Mouse (Mus musculus): ENCODE results near the gene Ahdc1.

Gene Ahdc1

GRCm38 (mm10) chr4:133011028-133011820 lies at the start of gene Ahdc1:
Gene Ahdc1 (plus strand): TSS chr4:133011260.
- DNase-seq (ENCODE audit: low read depth, low spot score) = peak; percentile 94

GRCm38 (mm10) chr4:132961866-132962265 lies 49.2 kb upstream of the Ahdc1 start:
- no peak for DNase-seq (ENCODE audit: low read depth, low spot score)

- DNase-seq (ENCODE audit: low read depth, low spot score) = no peak
Measured at GRCm38 (mm10) chr4:132962628-132963027, 48.4 kb upstream of the Ahdc1 start.

GRCm38 (mm10) chr4:132963436-132963835 lies 47.6 kb upstream of the Ahdc1 start:
- no peak for DNase-seq (ENCODE audit: low read depth, low spot score)

- no peak for DNase-seq (ENCODE audit: low read depth, low spot score)
Measured at GRCm38 (mm10) chr4:132964064-132964463, 47.0 kb upstream of the Ahdc1 start.

GRCm38 (mm10) chr4:132964473-132964872 lies 46.6 kb upstream of the Ahdc1 start:
- no peak for DNase-seq (ENCODE audit: low read depth, low spot score)

- no peak for DNase-seq (ENCODE audit: low read depth, low spot score)
Measured at GRCm38 (mm10) chr4:132968105-132968938, 42.7 kb upstream of the Ahdc1 start.

- no peak for DNase-seq (ENCODE audit: low read depth, low spot score)
Measured at GRCm38 (mm10) chr4:132971601-132972000, 39.5 kb upstream of the Ahdc1 start.

GRCm38 (mm10) chr4:132972101-132972500 lies 39.0 kb upstream of the Ahdc1 start:
- DNase-seq (ENCODE audit: low read depth, low spot score) = peak; percentile 73

- no peak for DNase-seq (ENCODE audit: low read depth, low spot score)
Measured at GRCm38 (mm10) chr4:132972556-132972955, 38.5 kb upstream of the Ahdc1 start.

GRCm38 (mm10) chr4:132973186-132973585 lies 37.9 kb upstream of the Ahdc1 start:
- DNase-seq (ENCODE audit: low read depth, low spot score) = peak; percentile 34

- peak; percentile 24 for DNase-seq (ENCODE audit: low read depth, low spot score)
Measured at GRCm38 (mm10) chr4:132973814-132974398, 37.2 kb upstream of the Ahdc1 start, which contains the start of gene Fgr. Gene Fgr (plus strand): TSS chr4:132974095.

- no peak for DNase-seq (ENCODE audit: low read depth, low spot score)
Measured at GRCm38 (mm10) chr4:132974904-132975303, 36.2 kb upstream of the Ahdc1 start.

GRCm38 (mm10) chr4:132975791-132976190 lies 35.3 kb upstream of the Ahdc1 start:
- DNase-seq (ENCODE audit: low read depth, low spot score) = peak; percentile 65

- peak; percentile 60 for DNase-seq (ENCODE audit: low read depth, low spot score)
Measured at GRCm38 (mm10) chr4:132976729-132977128, 34.3 kb upstream of the Ahdc1 start.

- DNase-seq (ENCODE audit: low read depth, low spot score) = peak; percentile 52
Measured at GRCm38 (mm10) chr4:132977597-132977996, 33.5 kb upstream of the Ahdc1 start.

GRCm38 (mm10) chr4:132979186-132979585 lies 31.9 kb upstream of the Ahdc1 start:
- DNase-seq (ENCODE audit: low read depth, low spot score) = no peak

- no peak for DNase-seq (ENCODE audit: low read depth, low spot score)
Measured at GRCm38 (mm10) chr4:132981621-132982020, 29.4 kb upstream of the Ahdc1 start.

GRCm38 (mm10) chr4:132982999-132983398 lies 28.1 kb upstream of the Ahdc1 start:
- no peak for DNase-seq (ENCODE audit: low read depth, low spot score)

GRCm38 (mm10) chr4:132983664-132984512 lies 27.2 kb upstream of the Ahdc1 start:
- no peak for DNase-seq (ENCODE audit: low read depth, low spot score)
